Mouse (Mus musculus) adrenal gland, postnatal 36 days (tissue): ENCODE measurements around the gene Dnah6. TPM values are rescaled to one million over a fixed set of nuclear protein-coding genes. Genes with fewer than 3 reads are reported as not detected.

Experiments
- DNase-seq, 2 experiments: peaks; one replicate each; pipeline ENCODE4 v3.0.0; 2021; ENCODE audit warnings: mixed read lengths in 1 of 2
- long read RNA-seq, 2 experiments: library from polyadenylated mRNA; stranded (forward); transcript quantifications; one replicate each; pipeline ENCODE4 v2.0.0; 2021; ENCODE audit warnings: borderline sequencing depth in 2 of 2
- total RNA-seq, 2 experiments: library from RNA; stranded (reverse); gene quantifications; 2 replicates each; pipeline ENCODE4 v1.2.3; 2021

The Dnah6 gene
- under 1 TPM; 0.03 to 0.07 TPM for total RNA-seq
- long read RNA-seq, experiment 1: 0 reads
- long read RNA-seq, experiment 2, partial matches to known transcripts: 0 of 1 reads
- long read RNA-seq, experiment 2, other reads (novel, unspliced or antisense): 1 of 1 reads

DNA sequence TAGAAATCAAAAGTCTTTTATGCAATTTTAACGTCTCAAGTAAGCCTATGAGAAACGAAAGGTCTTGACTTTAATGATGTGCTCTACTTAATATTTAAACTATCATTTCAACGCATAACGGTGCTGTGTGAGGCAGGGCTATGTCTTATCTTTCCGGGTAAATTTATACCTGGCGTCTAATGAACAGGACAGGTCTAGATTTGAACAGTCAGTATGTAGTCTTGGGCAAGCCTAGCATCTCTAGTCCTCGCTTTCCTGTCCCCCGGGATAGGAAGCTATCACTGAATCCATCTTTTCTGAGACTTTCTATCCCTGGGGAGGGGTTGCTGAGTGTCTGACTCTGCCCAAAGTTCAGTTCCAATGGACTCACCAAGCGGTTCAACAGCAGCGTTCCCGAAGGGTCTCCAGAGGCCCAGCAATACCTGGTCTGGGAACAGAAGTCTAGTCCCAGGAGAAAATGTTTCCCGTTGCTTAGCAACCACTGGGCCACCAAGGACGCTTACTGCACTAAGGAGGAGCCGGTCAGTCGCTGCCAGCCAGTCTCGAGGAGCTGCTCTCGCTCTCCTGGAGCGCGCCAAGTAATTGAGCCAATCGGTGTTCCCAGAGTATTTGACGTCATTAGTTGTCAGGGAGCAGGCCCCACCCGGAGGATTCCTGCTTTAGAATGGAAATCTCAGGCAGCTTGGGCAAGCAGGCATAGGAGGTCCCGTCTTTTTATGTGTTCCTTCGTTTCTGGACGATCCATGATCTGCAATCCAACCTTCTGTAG is at the start of gene Dnah6:
TSS of gene Dnah6 (minus strand) at position 463 of the 769 bp plus-strand sequence.
- peak; percentile 91 to 92 for DNase-seq

DNA sequence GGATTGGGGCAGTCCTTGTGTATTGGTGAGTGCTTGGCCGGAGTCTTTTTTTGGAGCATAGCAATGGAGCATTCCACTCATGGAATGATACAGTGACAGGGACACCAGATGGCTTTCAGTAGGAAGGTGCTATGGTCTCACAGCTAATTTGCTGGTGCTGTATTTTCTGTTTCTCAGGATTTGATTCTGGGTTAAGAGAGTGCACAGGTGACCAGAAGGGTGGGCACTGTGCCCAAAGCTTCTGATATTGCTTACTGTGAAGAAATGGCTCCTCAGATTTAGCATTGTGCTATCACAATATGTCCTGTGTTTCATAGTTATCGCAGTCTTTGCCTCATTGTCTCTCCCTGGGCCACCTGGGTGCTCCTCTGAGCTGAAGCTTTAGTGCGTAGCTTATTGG is 47.9 kb upstream of the Dnah6 start:
- no peak for DNase-seq

DNA sequence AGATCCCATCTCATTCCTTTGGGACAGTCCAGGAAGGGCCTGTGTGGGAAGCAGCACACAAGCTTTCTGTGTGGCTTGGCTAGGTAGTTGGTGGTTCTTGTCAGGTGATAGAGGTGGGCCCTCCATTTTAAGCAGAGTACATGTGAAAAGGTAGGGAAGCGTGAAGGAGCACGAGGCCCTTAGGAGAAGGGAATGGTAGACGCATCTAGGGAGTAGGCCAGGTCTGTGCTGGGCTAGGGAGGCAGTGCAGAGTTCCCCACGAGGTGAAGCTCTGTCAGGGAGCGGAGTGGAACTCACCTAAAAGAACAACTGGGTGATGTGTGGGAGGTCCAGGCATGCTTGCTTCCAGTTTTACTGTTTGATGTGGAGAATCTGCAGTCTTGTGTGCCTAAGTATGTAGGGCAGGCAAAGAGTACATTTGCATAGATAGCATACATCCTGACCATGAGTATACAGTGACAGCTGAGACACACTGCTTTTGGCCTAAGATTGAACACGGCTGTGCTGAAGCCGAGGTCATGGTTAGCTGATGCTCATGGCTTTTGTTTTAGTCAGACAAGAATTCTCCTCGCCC is 46.4 kb upstream of the Dnah6 start:
- no peak for DNase-seq

DNA sequence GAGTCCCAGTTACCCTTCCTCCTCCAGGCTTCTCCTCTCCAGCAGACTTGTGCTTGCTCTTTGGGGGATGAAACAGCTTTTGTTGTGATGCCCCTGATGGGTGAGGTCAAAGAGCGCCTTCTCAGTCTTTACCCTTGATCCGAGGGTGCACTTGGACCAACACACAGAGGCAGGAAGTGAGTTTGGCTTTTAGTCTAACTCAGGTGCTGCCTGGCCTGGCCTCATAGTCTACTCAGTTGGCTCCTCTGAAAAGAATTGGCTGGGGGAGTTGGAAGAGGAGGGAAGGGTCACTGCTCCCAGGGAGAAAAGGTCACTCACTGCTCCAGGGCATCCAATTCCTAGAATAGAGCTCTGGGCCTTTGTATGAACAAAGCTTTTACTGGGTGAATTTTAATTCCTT is 43.4 kb upstream of the Dnah6 start:
- no peak for DNase-seq

DNA sequence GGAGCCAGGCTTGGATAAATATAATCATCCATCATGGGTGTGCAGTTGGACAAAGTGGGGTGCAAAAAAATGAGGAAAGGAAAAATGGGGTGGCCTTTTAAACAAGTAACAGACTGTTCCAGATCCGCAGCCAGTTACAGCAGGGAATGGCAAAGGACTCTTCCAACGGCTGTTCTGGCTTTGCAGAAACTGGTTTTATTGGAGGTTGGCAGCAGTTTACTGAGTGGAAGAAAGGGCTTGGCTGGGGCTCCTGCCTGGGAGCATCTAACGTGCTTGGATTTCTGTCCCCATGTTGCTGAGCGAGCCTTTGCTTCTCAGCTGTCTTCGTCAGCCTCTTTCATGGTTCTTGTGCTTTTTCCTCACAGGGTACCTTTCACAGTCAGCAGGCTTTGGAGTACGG is 38.7 kb upstream of the Dnah6 start:
- no peak for DNase-seq

DNA sequence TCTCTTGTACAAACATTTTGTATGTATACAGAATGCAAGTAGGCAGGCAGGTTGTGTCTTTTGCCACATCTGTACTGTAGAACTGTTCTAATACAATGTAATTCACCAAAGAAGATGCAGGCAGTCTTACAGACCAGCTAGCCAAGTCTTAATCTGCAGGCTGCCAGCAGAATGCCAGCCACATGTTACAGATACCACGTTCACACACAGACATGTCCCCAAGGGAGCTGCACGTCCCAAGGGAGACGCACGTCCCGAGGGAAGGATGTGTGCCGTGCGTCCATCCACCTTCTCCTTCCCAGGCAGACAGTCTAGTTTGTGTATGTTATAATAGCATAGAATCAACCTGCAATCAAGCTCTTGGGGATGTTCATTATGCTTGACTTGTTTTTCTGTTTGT is 35.6 kb upstream of the Dnah6 start:
- no peak for DNase-seq

DNA sequence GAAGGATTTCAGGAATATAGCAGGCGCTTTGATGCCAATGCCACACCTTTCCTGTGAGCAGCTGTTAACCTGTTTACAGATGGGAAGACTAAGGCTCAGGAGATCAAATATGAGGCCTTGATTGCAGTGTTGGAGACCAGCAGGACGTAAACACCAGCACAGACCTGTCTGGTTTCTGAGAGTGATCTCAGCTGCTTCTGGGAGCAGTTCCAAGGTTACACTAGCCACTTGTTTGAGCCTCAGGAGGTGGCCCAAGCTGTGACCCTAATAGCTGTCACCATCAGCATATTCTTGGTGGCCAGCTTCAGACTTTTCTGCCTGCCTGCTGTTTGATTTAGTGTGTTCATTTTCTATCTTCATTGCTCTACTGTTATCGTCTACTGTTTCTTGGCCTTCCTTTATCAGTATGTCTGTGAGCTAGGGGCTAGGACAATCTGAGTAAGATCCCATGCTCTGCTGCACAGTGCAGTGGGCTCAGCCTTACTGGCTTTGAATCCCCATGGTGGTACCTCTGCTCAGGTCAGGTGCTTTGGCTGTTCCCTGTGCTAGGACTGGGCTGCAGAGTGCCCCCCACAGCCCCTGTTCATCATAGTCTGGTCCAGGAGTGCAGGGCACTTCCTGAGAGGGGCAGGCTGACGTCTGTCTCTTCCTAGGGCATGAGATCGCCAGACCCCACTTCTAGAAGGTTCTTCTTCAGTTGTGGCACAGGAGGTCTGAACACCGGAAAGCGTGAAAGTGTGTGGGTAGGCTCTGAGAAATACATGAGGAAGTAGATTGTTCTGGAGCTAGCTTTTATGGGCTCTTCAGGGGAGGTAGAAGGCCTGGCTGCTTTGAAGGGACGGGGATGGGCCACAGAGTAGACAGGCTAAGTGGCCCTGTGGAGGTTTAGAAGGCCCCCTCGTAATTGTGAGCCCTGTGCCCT is 33.1 kb upstream of the Dnah6 start:
- DNase-seq: peak in 1 of 2 experiments; percentile 37

DNA sequence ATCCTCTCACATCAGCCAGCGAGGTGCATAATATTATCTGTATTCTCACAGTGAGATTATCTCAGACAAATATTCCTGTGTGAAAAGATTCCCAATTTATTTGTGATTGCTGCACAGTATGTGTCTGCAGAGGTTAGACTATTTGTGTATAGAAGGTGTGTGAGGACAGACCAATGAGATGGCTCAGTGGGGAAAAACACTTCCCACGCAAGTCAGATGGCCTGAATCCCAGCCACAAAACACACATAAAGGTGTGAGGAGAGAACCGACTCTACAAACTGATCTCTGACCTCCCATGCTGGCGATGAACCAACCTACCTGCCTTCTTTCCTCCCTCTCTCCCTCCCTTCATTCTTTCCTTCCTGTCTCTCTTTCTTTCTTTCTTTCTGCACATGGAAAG is 32.1 kb upstream of the Dnah6 start:
- no peak for DNase-seq

DNA sequence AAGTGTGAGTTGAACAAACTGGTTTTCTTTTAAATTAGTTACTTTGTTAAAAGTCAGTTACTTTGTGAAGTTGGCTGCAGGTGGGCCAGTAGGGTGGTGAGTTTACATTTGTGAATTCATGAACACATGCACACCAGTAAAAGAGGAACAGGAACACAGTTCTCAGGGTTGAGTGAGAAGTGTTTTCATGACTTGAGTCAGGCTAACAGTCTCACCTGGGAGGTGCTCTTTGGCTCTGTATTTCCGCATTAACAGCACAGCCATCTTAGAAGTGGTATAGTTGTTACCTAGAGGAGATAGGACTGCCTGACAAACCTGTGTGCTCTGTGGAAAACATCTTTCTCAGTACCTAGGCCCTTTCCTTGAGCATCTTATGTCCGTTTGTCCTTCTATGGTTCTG is 31.6 kb upstream of the Dnah6 start:
- no peak for DNase-seq

DNA sequence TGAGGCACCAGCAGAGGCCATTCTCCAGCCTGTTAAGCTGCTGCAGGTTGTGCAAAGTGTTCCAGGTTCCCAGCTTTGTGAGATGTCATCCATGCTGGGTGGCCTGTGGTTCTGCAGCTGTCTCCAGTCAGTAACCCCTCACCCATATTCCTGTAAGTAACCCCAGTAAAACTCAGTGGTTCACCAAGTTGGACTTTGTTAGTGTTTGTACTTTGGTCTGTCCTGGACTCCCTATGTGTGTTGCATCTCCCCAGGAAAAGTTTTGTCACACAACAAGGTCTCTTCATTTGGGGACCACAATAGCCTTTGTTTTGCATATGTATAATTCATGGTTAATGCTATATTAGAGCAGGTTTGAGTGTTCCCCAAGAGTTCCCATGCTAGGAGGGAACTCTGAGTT is 30.9 kb upstream of the Dnah6 start:
- DNase-seq: no peak

DNA sequence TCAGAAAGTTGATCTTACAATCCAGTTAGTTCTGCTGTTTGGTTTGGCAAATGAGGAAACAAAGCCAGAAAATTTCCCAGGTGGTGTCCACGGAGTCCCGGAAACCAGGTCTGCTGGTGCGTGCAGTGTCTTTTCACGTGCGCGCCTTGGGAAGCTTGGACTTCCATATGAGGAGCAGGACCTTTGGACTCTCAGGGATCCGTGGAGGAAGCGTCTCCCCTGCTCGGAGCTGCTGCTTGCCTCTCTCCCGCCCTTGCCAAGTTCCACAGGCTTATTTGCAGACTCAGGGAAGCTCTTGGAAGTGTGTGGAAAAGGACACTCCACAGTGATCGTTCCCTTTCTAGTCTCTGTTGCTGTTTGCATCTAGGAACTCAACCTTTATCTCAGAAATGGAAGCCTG is 29.9 kb upstream of the Dnah6 start:
- DNase-seq: no peak

DNA sequence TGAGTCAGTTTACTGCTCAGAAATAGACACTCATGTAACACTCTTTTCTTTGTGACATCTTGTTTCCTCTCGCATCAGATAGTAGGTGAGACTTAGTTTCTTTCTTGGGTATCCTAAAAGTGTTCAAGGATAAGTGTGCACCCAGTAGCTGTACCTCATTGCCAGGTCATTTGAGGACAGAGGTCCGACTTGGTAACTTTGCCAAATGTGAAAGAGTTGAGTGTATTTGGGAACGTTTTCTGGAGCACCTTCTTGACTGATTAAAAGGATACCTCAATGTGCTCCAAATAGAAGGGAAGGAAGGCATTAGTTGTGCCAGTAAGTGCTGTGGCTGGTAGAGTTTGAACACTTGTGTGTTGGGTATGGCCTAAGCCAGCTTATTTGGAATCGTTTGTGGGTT is 28.4 kb upstream of the Dnah6 start:
- no peak for DNase-seq

DNA sequence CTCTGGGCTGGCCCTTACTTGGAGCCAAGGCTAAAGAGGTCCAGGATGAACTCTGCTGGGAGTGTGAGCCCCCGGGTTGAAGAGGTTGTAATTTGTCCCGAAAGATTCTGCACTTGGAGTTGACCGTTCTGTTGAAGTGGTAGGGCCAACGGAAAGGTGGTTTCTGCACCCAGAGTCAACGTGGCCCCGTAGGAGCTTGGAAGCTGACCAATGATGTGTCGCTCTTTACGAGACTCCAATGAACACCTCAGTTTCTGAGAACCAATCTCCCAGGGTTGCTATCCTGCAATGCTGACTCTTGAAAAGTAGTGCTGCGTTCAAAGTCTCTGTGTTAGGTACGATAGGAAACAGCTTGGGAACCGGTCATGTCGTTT is 27.6 kb upstream of the Dnah6 start:
- DNase-seq: peak; percentile 23 to 41

DNA sequence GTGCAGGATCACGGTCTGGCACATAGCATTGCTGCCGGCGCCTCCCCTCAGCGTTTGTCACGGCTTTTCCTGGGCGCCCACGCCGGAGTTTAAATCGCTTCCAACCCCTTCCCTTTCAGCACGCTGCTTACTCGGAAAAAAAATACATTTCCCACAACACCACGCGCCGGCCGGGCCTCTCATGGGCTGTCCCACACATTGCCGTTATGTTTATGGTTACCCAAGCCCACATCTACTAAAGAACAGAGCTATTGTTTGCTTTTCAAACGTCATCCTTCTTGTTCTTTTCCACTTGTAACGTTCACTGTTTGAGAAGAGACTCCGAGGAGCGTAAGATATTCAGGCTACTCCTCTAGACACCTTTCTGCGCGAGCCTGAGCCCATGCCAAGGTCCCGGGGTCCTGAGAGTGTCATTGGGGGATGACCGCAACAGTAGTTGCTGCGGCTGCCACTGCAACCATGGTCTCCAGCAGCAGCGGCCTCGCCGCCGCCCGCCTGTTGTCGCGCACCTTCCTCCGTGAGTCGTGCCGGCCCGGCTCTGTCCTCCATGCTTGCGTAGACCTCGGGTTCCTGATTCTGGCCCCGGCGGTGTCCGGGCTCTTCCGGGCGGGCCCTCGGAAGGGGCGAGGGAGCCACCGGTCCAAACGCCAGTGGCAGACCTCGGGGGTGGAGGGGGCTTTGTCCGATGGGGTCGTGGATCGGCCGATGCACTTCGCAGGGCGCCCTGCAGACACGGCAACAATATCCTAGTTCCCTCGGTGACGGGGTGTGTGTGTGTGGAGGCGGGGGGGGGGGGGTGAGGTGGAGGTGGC is 27.0 kb upstream of the Dnah6 start, which contains the start of gene Suclg1:
TSS of gene Suclg1 (plus strand) at position 146 of the 812 bp plus-strand sequence.
- peak; percentile 88 to 91 for DNase-seq

DNA sequence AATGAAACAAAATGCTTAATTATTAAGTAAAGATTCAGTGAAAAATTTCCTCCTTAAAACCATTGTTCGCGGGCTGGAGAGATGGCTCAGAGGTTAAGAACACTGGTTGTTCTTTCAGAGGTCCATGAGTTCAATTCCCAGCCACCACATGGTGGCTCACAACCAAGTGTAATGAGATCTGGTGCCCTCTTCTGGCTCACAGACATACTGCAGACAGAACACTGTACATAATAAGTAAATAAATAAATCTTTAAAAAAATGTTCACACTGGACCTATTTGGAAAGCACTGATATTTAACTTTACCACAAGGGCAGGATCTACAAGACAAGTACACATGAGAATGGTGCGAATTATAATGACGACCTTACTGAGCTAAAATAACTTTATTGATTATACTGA is 26.0 kb upstream of the Dnah6 start:
- no peak for DNase-seq

DNA sequence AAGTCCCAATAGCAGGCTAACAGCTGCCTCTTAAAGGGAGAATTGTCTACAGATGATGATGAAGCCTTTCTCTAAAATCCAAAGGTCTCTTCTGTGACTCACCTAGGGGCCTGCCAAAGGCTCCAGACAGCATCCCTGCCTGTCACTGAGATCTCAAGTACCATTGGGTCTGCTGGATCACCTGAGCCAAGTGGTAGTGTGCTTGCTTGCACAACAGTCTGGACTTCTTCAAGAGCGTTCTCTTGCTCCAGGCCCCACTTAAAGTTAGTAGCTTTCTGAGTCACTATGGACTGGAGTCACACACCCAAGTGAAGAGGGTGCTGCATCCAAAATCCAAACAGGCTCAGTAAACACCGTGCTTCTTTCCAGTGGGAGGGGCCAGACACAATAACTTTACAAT is 25.4 kb upstream of the Dnah6 start:
- no peak for DNase-seq

DNA sequence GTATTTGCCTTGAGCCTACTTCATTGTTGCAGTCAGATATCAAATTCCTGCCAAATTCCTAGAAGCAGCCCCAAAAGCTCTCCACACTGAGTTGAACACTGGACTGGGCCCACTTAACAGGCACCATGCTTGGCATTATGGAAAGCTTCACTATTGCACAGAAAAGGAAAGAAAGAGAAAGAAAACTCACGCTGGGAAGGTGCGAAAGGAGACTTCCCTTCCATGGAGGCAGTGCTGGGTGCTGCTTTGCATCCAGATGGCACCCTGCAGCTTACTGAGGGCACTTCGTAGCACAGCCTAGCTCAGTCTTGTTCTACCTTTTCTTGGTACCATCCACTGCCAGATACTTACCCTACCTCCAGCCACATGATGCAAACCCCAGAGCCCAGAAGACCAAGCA is 14.2 kb upstream of the Dnah6 start:
- no peak for DNase-seq

DNA sequence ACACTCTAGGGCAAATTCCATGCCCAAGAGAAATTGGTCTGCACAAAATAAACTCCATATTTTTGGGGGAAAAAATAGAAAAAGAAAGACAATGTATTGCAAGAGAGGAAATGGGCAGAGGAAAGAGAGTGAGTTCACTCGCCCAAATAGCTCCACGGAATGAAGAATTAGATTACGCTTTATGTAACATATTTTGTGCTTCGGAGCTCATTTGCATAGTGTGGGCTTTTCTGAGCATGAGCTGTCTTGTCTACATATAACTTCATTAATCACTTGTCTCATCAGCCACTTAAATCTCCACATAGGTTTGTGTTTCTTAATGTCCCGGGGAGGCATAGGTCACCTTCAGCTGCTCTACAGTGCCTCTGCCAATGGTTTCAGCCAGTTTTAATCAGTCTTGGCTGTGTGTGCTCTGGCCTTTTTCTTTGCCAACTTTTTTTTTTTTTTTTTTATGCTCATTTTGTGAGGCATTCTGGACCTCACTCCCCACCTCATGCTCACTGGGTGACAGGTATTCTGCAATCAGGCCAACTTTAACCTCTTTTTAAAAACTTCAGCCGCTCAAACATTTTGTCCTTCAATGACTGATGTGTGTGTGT is 12.9 kb upstream of the Dnah6 start:
- DNase-seq: no peak

DNA sequence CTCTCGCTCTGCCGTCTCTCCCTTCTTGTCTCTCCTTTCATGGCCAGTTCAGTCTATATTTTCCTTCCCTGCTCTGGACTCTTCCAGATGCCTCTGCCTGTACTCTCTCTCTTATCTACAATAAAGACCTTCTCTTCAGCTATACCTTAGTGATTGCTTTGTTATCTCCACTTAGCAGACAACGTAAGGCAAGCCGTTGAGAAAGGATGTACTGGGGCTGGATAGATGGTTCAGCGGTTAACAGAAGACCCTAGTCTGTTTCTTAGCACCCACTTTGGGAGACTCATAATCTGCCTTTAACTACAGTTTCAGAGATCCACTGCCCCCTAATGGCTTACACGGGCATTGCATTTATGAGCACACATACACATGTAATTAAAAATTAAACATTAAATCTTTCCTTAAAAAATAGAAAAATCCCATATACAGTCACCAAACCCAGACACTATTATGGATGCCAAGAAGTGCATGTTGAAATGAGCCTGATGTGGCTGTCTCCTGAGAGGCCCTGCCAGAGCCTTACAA is 11.8 kb upstream of the Dnah6 start:
- DNase-seq: no peak

DNA sequence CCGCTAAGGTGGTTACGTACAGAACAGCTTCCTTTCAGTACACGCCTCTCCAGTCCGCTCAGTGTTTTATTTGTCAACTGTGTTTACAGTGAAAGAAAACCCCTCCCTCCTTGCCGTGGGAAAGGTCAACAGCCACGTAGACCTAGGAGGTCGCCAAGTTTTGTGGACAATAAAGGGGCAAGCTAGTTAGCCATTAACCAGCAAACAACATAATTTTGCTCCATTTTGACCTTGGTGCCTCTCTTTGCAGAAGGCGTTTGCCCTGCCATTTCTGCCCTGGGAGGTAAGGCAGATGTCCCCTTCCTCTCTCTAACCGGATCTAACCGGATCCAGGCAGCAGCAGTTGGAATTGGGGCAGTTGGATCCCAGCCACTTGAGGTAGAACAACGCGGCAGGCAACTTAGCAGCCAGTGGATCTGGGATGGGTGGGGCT is 10.7 kb upstream of the Dnah6 start:
- no peak for DNase-seq

DNA sequence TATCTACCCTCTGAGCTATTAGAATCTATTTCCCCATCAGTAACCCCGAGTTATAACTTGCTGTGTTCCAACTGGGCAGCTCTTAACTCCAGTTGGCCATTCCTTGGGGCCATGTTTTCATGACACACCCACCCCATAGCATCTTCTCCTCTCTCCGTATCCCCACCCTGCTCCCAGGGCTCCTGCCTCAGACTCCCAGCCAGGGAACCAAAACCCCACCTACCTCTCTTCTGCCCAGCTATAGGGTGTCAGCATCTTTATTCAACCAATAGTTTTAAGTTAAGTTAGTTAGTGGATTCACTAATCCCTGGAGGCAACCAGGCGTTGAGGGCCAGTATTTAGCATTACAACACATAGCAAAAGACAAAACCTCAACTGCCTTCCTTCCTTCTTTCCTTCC is 7.4 kb upstream of the Dnah6 start:
- no peak for DNase-seq
